Mouse (Mus musculus) heart, postnatal 0 days (tissue): ENCODE results near the gene Mark2.

ENCODE experiments used
- CTCF ChIP-seq: IDR thresholded peaks from 2 replicates; pipeline ENCODE4 v1.5.1; 2016; ENCODE audit warnings: antibody characterized with exemption, control low read depth, low read depth
- EP300 ChIP-seq: IDR thresholded peaks from 2 replicates; pipeline ENCODE4 v1.6.1; 2016; ENCODE audit warnings: antibody characterized with exemption, low read depth

- TF ChIP-seq CTCF: no peak
- TF ChIP-seq EP300: no peak
Measured at GRCm38 (mm10) chr19:7342646-7343045, 986 bp upstream of the Mark2 start.
